Mouse (Mus musculus) cortical plate, adult 2 months (tissue): ENCODE measurements at regions not wholly inside any gene's neighbourhood (a gene's known extent, or its start where the extent isn't known, plus 50 kb on each side); places are given as distances from the start of the nearest gene placed in this dataset.

Source experiments
- CTCF ChIP-seq: fragments of 200-500 bp; IDR thresholded peaks from 2 replicates; pipeline ENCODE4 v1.5.1; 2011; ENCODE audit warnings: mild to moderate bottlenecking, control low read depth, low read length; ENCODE audit not compliant: insufficient read depth; ENCODE audit errors: extremely low read depth
- POLR2A ChIP-seq: fragments of 200-500 bp; IDR thresholded peaks from 2 replicates; pipeline ENCODE4 v1.6.1; 2011; ENCODE audit warnings: mild to moderate bottlenecking, low read length, control low read depth; ENCODE audit not compliant: insufficient read depth; ENCODE audit errors: extremely low read depth

DNA sequence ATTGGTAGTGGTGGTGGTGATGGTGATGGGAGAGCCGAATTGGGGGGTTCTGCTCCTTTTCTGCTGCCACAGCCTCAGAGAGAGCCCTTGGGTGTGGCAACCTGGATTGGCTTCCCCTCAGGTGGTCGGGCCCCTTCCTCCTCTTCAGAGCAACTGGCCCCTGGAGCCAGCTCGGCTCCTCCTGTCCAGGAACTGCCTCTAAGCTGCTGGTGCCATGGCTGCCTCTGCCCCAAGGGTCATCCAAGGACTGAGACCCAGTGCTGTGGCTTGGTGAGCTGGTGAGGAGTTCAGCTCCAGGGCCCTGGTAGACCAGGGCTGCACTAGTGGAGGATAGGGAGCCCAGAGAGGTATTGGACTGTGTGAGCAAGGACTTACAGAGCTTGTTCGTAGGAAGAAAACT is 372.4 kb upstream of the Cntn5 start:
- TF ChIP-seq POLR2A (no peak), CTCF (no peak)
